Mouse (Mus musculus): ENCODE data around the gene Slpi. TPM values are rescaled to one million over a fixed set of nuclear protein-coding genes. Genes with fewer than 3 reads are reported as not detected.
"Not testable (repeated sequence)": the region's sequence is repeated elsewhere in the genome, so short reads cannot be mapped to it uniquely, and the experiment has no call there.

The Slpi gene
- polyA plus RNA-seq, 1 experiment from 2014 or later = 0.60 TPM

DNA sequence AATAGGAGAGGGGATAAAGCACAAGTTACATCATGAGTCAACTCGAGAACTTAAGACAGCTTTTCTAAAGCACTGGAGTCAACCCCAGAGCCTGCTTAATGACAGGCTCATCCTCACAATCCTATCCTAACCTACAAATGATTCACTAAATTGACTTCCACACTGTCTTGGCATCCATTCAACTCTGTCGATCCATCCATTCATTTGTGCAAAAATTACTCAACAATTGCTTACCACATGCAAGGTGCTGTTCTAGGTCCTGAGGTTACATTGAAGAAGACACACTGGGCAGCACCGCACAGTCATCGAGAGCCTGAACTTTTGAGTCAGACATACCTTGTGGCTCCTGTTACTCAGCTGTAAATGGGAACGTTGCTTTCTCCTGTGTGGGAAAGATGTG is 29.9 kb downstream of the Slpi start:
- H3K27ac ChIP-seq (ENCODE audit: low read length) = no peak overlapping the region
- H3K4me3 ChIP-seq (ENCODE audit: low read length) = no peak overlapping the region
- no peaks in the 10 kb centered on the region; the same call in none of the 2 replicates for H3K27me3 ChIP-seq (ENCODE audit: control insufficient read depth, insufficient read depth, low read length)
- 81% methylated on average over 5 of the region's 5 CpGs for WGBS
- ATAC-seq (replicated peaks; ENCODE audit: extremely low read depth, insufficient read depth, low FRiP score) = no peak
- H3K4me1 ChIP-seq (ENCODE audit: control insufficient read depth, insufficient read depth, low read length) = no peaks in the 10 kb centered on the region
- no peak overlapping the region for H3K9ac ChIP-seq (ENCODE audit: low read length)
- H3K4me2 ChIP-seq (ENCODE audit: low read depth, low read length) = no peak overlapping the region
- H3K9me3 ChIP-seq (replicated peaks; ENCODE audit: control insufficient read depth, low read length) = no peaks in the 10 kb centered on the region
- no peaks in the 10 kb centered on the region for H3K36me3 ChIP-seq (ENCODE audit: control insufficient read depth, insufficient read depth)

DNA sequence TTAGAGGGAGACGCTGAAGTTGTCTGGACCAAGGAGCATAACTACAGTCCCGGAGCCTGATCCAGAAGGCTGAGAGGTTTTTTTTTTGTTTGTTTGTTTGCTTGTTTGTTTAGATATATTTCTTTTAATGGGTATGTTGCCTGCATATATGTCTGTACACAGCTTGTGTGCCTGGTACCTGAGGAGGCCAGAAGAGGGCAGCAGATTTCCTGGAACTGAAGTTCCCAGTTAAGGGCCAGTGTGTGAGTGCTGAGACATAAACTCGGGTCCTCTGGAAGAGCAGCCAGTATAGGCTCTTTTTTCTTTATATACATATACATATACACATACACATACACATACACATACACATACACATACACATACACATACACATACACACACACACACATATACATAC is 30.5 kb downstream of the Slpi start:
- no peak overlapping the region for H3K4me2 ChIP-seq (ENCODE audit: low read depth, low read length)
- WGBS = 71% methylated on average over 3 of the region's 3 CpGs
- no peak overlapping the region for H3K27ac ChIP-seq (ENCODE audit: low read length)
- no peaks in the 10 kb centered on the region; the same call in none of the 2 replicates for H3K27me3 ChIP-seq (ENCODE audit: control insufficient read depth, insufficient read depth, low read length)
- no peak overlapping the region for H3K4me3 ChIP-seq (ENCODE audit: low read length)
- no peaks in the 10 kb centered on the region for H3K36me3 ChIP-seq (ENCODE audit: control insufficient read depth, insufficient read depth)
- H3K9ac ChIP-seq (ENCODE audit: low read length) = no peak overlapping the region
- no peak for ATAC-seq (replicated peaks; ENCODE audit: extremely low read depth, insufficient read depth, low FRiP score)
- H3K4me1 ChIP-seq (ENCODE audit: control insufficient read depth, insufficient read depth, low read length) = no peaks in the 10 kb centered on the region
- H3K9me3 ChIP-seq (replicated peaks; ENCODE audit: control insufficient read depth, low read length) = no peaks in the 10 kb centered on the region

DNA sequence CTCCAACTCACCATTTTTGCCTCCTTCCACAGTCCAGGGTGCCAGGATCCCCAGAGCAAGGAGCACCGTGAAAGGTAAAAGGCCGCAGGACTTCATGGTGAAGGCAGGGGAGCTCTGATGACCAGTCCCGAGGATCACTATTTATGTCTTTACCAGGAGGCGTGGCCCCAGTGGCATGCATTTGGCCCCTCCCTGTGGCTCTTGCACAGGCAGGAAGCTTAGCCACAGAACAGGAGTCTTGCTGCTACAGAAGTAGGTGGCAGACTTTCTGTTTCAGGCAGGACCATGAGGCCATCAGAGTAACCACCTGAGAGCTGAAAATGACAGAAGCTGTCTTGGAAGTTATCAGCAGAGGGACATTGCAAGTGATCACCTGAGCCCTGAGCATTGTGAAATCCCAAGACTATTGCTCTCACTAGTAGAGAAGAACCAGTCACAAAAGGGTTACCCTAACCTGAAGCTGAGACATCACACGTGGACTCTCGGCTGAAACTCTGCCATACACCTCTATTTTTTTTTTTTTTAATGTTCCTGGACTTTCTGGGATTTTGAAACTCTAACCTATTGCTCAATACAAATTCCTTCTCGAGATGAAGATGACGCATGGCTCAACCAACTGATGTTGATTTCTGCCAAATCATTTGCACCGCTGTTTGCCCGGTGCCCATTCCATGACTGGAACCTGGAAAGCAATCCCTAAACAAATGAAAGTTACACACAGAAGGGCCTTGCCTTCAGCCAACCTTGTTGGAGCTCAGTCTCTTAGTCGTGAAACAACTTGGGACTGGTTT is 32.5 kb downstream of the Slpi start:
- H3K27ac ChIP-seq (ENCODE audit: low read length) = no peak overlapping the region
- no peak overlapping the region for H3K4me3 ChIP-seq (ENCODE audit: low read length)
- H3K9ac ChIP-seq (ENCODE audit: low read length) = no peak overlapping the region
- WGBS = 70% methylated on average over 11 of the region's 11 CpGs
- H3K4me2 ChIP-seq (ENCODE audit: low read depth, low read length) = no peak overlapping the region
- H3K36me3 ChIP-seq (ENCODE audit: control insufficient read depth, insufficient read depth) = no peaks in the 10 kb centered on the region
- no peak for ATAC-seq (replicated peaks; ENCODE audit: extremely low read depth, insufficient read depth, low FRiP score)
- H3K4me1 ChIP-seq (ENCODE audit: control insufficient read depth, insufficient read depth, low read length) = no peaks in the 10 kb centered on the region
- H3K9me3 ChIP-seq (replicated peaks; ENCODE audit: control insufficient read depth, low read length) = no peaks in the 10 kb centered on the region
- H3K27me3 ChIP-seq (ENCODE audit: control insufficient read depth, insufficient read depth, low read length) = no peaks in the 10 kb centered on the region; the same call in none of the 2 replicates

DNA sequence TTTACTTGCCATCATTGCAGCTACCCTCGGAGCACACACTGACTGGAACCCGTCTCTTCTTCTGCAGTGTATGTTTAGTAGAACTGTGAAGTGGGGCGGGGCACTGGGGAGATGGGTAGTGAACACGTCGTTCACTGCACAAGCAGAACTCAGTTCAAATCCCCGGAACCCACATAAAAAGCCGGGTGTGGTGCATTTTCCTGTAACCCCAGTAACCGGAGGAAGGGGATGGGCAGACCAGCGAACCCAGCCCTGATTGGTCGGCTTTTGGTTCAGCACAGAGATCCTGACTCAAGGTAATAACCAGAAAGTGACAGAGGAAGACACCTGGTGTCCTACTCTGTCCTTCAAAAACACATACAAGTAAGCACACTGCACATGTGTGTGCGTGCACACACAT is 35.5 kb downstream of the Slpi start:
- no peak overlapping the region for H3K27ac ChIP-seq (ENCODE audit: low read length)
- ATAC-seq (replicated peaks; ENCODE audit: extremely low read depth, insufficient read depth, low FRiP score) = no peak

DNA sequence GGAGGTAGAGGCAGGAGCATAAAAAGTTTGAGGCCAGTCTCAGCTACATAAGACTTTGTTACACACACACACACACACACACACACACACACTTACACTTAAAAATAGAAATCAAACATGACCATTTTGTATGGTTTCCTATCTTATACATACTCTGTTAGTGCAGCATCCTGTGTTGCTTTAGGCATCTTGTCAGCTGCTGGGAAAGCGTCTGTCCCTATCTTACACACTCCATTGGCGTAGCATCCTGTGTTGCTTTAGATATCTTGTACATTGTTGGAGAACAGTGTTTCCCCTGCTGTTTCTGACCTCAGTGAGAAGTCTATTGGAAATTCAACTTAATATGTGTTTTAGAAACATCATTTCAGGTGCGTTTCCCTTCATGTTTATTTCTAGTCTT is 36.2 kb downstream of the Slpi start:
- no peaks in the 10 kb centered on the region; the same call in 1 of the 2 replicates for H3K9me3 ChIP-seq (replicated peaks; ENCODE audit: control insufficient read depth, low read length)
- H3K4me2 ChIP-seq (ENCODE audit: low read depth, low read length) = no peak overlapping the region
- no peaks in the 10 kb centered on the region for H3K36me3 ChIP-seq (ENCODE audit: control insufficient read depth, insufficient read depth)
- H3K4me1 ChIP-seq (ENCODE audit: control insufficient read depth, insufficient read depth, low read length) = no peaks in the 10 kb centered on the region
- ATAC-seq (replicated peaks; ENCODE audit: extremely low read depth, insufficient read depth, low FRiP score) = peak; percentile 67
- H3K4me3 ChIP-seq (ENCODE audit: low read length) = no peak overlapping the region
- no peak overlapping the region for H3K27ac ChIP-seq (ENCODE audit: low read length)
- WGBS = 63% methylated on average over 3 of the region's 3 CpGs
- no peak overlapping the region for H3K9ac ChIP-seq (ENCODE audit: low read length)
- H3K27me3 ChIP-seq (ENCODE audit: control insufficient read depth, insufficient read depth, low read length) = no peaks in the 10 kb centered on the region; the same call in 1 of the 2 replicates

More for the DNA sequence above, 35.5 kb downstream of the Slpi start:
- H3K9me3 ChIP-seq (replicated peaks; ENCODE audit: control insufficient read depth, low read length) = no peaks in the 10 kb centered on the region; the same call in 1 of the 2 replicates
- no peaks in the 10 kb centered on the region; the same call in 1 of the 2 replicates for H3K27me3 ChIP-seq (ENCODE audit: control insufficient read depth, insufficient read depth, low read length)
- H3K4me3 ChIP-seq (ENCODE audit: low read length) = no peak overlapping the region
- H3K36me3 ChIP-seq (ENCODE audit: control insufficient read depth, insufficient read depth) = no peaks in the 10 kb centered on the region
- H3K4me1 ChIP-seq (ENCODE audit: control insufficient read depth, insufficient read depth, low read length) = no peaks in the 10 kb centered on the region
- 83% methylated on average over 11 of the region's 11 CpGs for WGBS
- H3K9ac ChIP-seq (ENCODE audit: low read length) = no peak overlapping the region
- H3K4me2 ChIP-seq (ENCODE audit: low read depth, low read length) = no peak overlapping the region

DNA sequence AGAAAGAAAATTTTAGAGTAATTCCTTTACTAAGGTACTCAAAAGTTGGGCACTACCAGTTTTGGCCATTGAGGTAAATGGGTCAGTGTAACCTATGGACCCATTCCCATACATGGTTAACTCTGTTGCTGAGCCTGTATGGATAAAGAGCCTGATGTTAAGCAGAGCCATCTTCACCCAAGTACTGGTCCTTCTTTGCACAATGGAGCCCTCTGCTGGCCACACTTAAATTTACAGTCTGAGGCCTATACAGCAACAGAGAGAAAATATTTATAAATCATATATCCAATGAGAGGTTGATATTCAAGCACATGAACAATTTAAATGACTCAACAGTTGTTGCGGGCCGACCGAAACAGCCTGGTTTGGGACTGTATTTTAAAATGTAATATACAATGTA is 39.9 kb downstream of the Slpi start:
- no peak overlapping the region for H3K9ac ChIP-seq (ENCODE audit: low read length)
- H3K27ac ChIP-seq (ENCODE audit: low read length) = no peak overlapping the region
- 93% methylated on average over 3 of the region's 3 CpGs for WGBS
- H3K36me3 ChIP-seq (ENCODE audit: control insufficient read depth, insufficient read depth) = no peaks in the 10 kb centered on the region
- no peak overlapping the region for H3K4me3 ChIP-seq (ENCODE audit: low read length)
- no peaks in the 10 kb centered on the region for H3K27me3 ChIP-seq (ENCODE audit: control insufficient read depth, insufficient read depth, low read length)
- no peaks in the 10 kb centered on the region; the same call in 1 of the 2 replicates for H3K9me3 ChIP-seq (replicated peaks; ENCODE audit: control insufficient read depth, low read length)
- no peak overlapping the region for H3K4me2 ChIP-seq (ENCODE audit: low read depth, low read length)
- no peaks in the 10 kb centered on the region for H3K4me1 ChIP-seq (ENCODE audit: control insufficient read depth, insufficient read depth, low read length)
- no peak for ATAC-seq (replicated peaks; ENCODE audit: extremely low read depth, insufficient read depth, low FRiP score)

DNA sequence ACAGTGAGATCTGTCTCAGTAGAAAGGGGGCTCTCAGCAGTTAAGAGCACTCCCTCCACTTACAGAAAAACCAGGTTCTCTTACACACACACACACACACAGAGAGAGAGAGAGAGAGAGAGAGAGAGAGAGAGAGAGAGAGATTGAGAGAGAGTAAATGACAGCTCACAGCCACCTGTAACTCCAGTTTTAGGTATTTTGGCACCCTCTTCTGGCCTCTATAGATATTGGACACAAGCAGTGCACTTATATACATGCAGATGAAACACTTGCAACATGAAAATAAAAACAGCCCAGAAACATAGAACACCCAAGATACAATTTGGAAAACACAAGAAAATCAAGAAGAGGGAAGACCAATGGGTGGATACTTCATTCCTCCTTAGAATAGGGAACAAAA is 41.2 kb downstream of the Slpi start:
- H3K27me3 ChIP-seq (ENCODE audit: control insufficient read depth, insufficient read depth, low read length); H3K36me3 ChIP-seq (ENCODE audit: control insufficient read depth, insufficient read depth); H3K27ac ChIP-seq (ENCODE audit: low read length); H3K4me1 ChIP-seq (ENCODE audit: control insufficient read depth, insufficient read depth, low read length); H3K4me2 ChIP-seq (ENCODE audit: low read depth, low read length); ATAC-seq (replicated peaks; ENCODE audit: extremely low read depth, insufficient read depth, low FRiP score); H3K4me3 ChIP-seq (ENCODE audit: low read length); H3K9ac ChIP-seq (ENCODE audit: low read length); H3K9me3 ChIP-seq (replicated peaks; ENCODE audit: control insufficient read depth, low read length): not testable (repeated sequence)

DNA sequence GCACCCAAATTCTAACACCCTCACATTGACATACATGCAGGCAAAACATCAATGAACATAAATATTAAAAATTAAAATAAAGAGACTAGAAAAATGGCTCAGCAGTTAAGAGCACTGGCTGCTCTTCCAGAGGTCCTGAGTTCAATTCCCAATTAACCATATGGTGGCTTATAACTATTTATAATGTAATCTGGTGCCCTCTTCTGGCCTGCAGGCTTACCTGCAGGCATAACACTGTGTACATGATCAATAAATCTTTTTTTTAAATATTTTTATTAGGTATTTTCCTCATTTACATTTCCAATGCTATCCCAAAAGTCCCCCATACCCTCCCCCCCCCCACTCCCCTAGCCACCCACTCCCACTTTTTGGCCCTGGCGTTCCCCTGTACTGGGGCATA is 45.2 kb downstream of the Slpi start:
- H3K4me1 ChIP-seq (ENCODE audit: control insufficient read depth, insufficient read depth, low read length); H3K36me3 ChIP-seq (ENCODE audit: control insufficient read depth, insufficient read depth); H3K27ac ChIP-seq (ENCODE audit: low read length); ATAC-seq (replicated peaks; ENCODE audit: extremely low read depth, insufficient read depth, low FRiP score); H3K27me3 ChIP-seq (ENCODE audit: control insufficient read depth, insufficient read depth, low read length); H3K9me3 ChIP-seq (replicated peaks; ENCODE audit: control insufficient read depth, low read length); H3K4me3 ChIP-seq (ENCODE audit: low read length); H3K9ac ChIP-seq (ENCODE audit: low read length); H3K4me2 ChIP-seq (ENCODE audit: low read depth, low read length): not testable (repeated sequence)
- 71% methylated on average over 1 of the region's 1 CpGs for WGBS

DNA sequence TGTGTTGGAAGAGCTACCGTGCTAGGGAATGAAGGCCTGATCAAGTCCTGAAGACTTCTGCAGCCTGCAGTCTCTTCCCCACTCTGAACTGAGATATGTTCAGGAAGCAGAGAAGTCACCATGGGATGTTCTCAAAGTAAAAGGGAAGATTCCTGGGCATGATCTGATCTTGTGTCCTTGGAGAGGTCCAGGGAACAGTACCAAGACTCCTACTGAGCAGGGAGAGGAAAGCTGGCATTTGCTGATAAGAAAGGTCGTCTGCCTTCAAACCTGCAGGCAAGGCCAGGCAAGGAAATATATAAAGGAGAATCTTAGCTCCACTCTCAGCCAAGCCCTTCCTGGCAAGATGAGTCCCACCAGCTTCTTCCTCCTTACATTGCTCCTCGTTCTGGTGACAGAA is 56.5 kb downstream of the Slpi start, which contains the start of gene Svs5:
Gene Svs5 (plus strand): TSS at position 301 of the 400 bp plus-strand sequence.
- H3K4me3 ChIP-seq (ENCODE audit: low read length); H3K9ac ChIP-seq (ENCODE audit: low read length); ATAC-seq (replicated peaks; ENCODE audit: extremely low read depth, insufficient read depth, low FRiP score); H3K9me3 ChIP-seq (replicated peaks; ENCODE audit: control insufficient read depth, low read length); H3K4me1 ChIP-seq (ENCODE audit: control insufficient read depth, insufficient read depth, low read length); H3K27ac ChIP-seq (ENCODE audit: low read length); H3K27me3 ChIP-seq (ENCODE audit: control insufficient read depth, insufficient read depth, low read length); H3K36me3 ChIP-seq (ENCODE audit: control insufficient read depth, insufficient read depth); H3K4me2 ChIP-seq (ENCODE audit: low read depth, low read length): not testable (repeated sequence)
- 52% methylated on average over 3 of the region's 3 CpGs for WGBS
